Comparison of ENCODE assay signal across 11 mouse cellular contexts in the genomic region with DNA sequence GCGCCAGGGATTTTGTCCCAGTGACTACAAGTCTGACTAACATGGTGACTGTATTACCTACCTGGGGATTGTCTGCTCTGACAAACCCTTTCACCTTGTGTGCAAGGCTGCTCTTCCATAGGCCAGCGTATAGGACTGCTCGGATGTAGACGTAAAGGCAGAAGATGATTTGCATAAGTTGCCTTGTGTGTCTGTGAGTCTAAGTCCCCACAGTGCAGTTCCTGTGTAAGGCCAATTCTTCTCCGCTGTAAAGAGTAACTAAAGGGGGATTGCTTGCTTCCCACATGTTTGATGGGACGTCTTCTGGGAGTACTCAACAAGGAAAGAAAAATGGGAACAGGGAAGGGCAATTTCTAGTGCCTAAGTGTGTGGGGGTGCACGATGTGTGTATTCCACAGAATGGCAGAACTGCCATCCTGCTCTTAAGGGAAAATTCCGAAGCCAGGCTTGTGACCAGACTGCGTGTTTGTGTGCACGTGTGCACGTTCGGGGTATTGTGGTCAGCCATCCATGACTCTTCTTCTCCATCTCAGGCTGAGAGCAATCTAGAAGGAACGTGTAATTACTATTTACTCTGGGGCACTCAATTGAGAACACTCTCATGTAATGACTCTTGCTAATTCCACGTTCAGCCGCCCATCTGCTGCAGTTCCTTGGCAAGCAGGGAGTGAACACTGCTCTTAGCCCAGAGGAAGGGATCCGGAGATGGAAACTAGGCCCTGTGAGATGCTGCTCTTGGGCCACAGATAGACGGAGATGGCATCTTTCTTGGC. TPM values are rescaled to one million over a fixed set of nuclear protein-coding genes. Genes with fewer than 3 reads are reported as not detected.
DNase-seq lines count a peak whose midpoint lies in the region; ATAC-seq and TF ChIP-seq lines count a peak whose summit lies in the region.
"Had no signal": no experiment of that assay in that cellular context is flagged by ENCODE, and none has a peak within 500 bp of the region (broad histone marks: within the 10 kb centered on the region; RNA-seq: fewer than 3 reads in every experiment).

No protein-coding gene starts in this region.

- no peaks in the 10 kb centered on the region for H3K9me3 ChIP-seq in hindbrain, embryonic 12.5 days (replicated peaks)
- no peaks in the 10 kb centered on the region for H3K9me3 ChIP-seq in hindbrain, embryonic 11.5 days (ENCODE audit: control insufficient read depth, low read length)
- no peaks in the 10 kb centered on the region for H3K9me3 ChIP-seq in neural tube, embryonic 13.5 days
- H3K9me3 ChIP-seq in kidney, embryonic 16.5 days (ENCODE audit: low read length): no peaks in the 10 kb centered on the region
- H3K9me3 ChIP-seq in lung, postnatal 0 days (ENCODE audit: low read length): no peaks in the 10 kb centered on the region
- H3K9me3 ChIP-seq: liver, embryonic 13.5 days had no signal

- no peak for DNase-seq in hindbrain, embryonic 11.5 days (ENCODE audit: low spot score)
- DNase-seq in neural tube, embryonic 10.5 days (ENCODE audit: extremely low spot score, low spot score): no peak
- peak; percentile 11 for DNase-seq in telencephalon, adult 2 months (ENCODE audit: low read depth, low spot score)
- no peak for DNase-seq in lung, postnatal 0 days (ENCODE audit: low spot score)
- DNase-seq: adrenal gland, adult 8-10 months; cerebellum, adult 11 months; heart, postnatal 10 days; liver, embryonic 13.5 days had no signal

- H3K9ac ChIP-seq in hindbrain, embryonic 12.5 days: no peak overlapping the region
- H3K9ac ChIP-seq in hindbrain, embryonic 11.5 days (ENCODE audit: low read depth, low read length): no peak overlapping the region
- H3K9ac ChIP-seq in neural tube, embryonic 13.5 days: no peak overlapping the region
- H3K9ac ChIP-seq in kidney, embryonic 16.5 days (replicated peaks; ENCODE audit: low read length): no peak overlapping the region
- H3K9ac ChIP-seq in lung, postnatal 0 days (replicated peaks; ENCODE audit: low read depth): no peak overlapping the region
- H3K9ac ChIP-seq: liver, embryonic 13.5 days had no signal

- no peak overlapping the region; the same call in 1 of the 2 replicates for H3K27ac ChIP-seq in hindbrain, embryonic 12.5 days
- no peak overlapping the region for H3K27ac ChIP-seq in hindbrain, embryonic 11.5 days (ENCODE audit: low read depth, low read length)
- 0 out of 2 replicates have a peak overlapping the region, but pooled peaks have one; percentile 46 for H3K27ac ChIP-seq in neural tube, embryonic 13.5 days (replicated peaks)
- H3K27ac ChIP-seq in kidney, embryonic 16.5 days (ENCODE audit: low read length): no peak overlapping the region
- H3K27ac ChIP-seq in lung, postnatal 0 days (ENCODE audit: low read length): no peak overlapping the region
- H3K27ac ChIP-seq: liver, embryonic 13.5 days had no signal

- 0 out of 2 replicates have a peak, but pooled peaks have one; percentile 52 for ATAC-seq in hindbrain, embryonic 12.5 days (ENCODE audit: low FRiP score)
- ATAC-seq in hindbrain, embryonic 11.5 days (ENCODE audit: low FRiP score): no peak
- peak; percentile 71 for ATAC-seq in neural tube, embryonic 13.5 days (ENCODE audit: low read depth)
- peak; percentile 23; the same call in 1 of the 2 replicates for ATAC-seq in kidney, embryonic 16.5 days (ENCODE audit: low FRiP score, low TSS enrichment)
- ATAC-seq in lung, postnatal 0 days: no peak

- H3K27me3 ChIP-seq in hindbrain, embryonic 12.5 days: peaks cover 17% of the 10 kb centered on the region
- 0 out of 2 replicates have a peak, but pooled peaks cover 1% of the 10 kb centered on the region for H3K27me3 ChIP-seq in hindbrain, embryonic 11.5 days (ENCODE audit: control insufficient read depth, insufficient read depth, low read length)
- peaks cover 26% of the 10 kb centered on the region for H3K27me3 ChIP-seq in neural tube, embryonic 13.5 days
- peaks cover 5% of the 10 kb centered on the region; the same call in 1 of the 2 replicates for H3K27me3 ChIP-seq in kidney, embryonic 16.5 days (ENCODE audit: insufficient read depth, low read length)
- no peaks in the 10 kb centered on the region for H3K27me3 ChIP-seq in lung, postnatal 0 days (replicated peaks; ENCODE audit: insufficient read depth, low read length)
- H3K27me3 ChIP-seq: liver, embryonic 13.5 days had no signal

- 80% methylated on average over 17 of the region's 17 CpGs for WGBS in hindbrain, embryonic 12.5 days
- WGBS in hindbrain, embryonic 11.5 days: 81% methylated on average over 17 of the region's 17 CpGs
- 57% methylated on average over 17 of the region's 17 CpGs for WGBS in neural tube, embryonic 13.5 days
- 61% methylated on average over 17 of the region's 17 CpGs for WGBS in kidney, embryonic 16.5 days
- 79% methylated on average over 17 of the region's 17 CpGs for WGBS in lung, postnatal 0 days

- H3K4me1 ChIP-seq in hindbrain, embryonic 12.5 days: peaks cover 12% of the 10 kb centered on the region
- no peaks in the 10 kb centered on the region; the same call in 1 of the 2 replicates for H3K4me1 ChIP-seq in hindbrain, embryonic 11.5 days (replicated peaks; ENCODE audit: control insufficient read depth, insufficient read depth, low read length)
- H3K4me1 ChIP-seq in neural tube, embryonic 13.5 days (replicated peaks): peaks cover 25% of the 10 kb centered on the region
- H3K4me1 ChIP-seq in kidney, embryonic 16.5 days (ENCODE audit: insufficient read depth, low read length): no peaks in the 10 kb centered on the region
- no peaks in the 10 kb centered on the region for H3K4me1 ChIP-seq in lung, postnatal 0 days (ENCODE audit: insufficient read depth, low read depth, low read length)
- H3K4me1 ChIP-seq: liver, embryonic 13.5 days had no signal

- H3K36me3 ChIP-seq in hindbrain, embryonic 12.5 days: no peaks in the 10 kb centered on the region
- no peaks in the 10 kb centered on the region for H3K36me3 ChIP-seq in hindbrain, embryonic 11.5 days (ENCODE audit: control insufficient read depth, insufficient read depth, low read length)
- no peaks in the 10 kb centered on the region for H3K36me3 ChIP-seq in neural tube, embryonic 13.5 days
- no peaks in the 10 kb centered on the region for H3K36me3 ChIP-seq in kidney, embryonic 16.5 days (ENCODE audit: insufficient read depth, low read length)
- no peaks in the 10 kb centered on the region for H3K36me3 ChIP-seq in lung, postnatal 0 days (ENCODE audit: insufficient read depth, low read length)
- H3K36me3 ChIP-seq: liver, embryonic 13.5 days had no signal

- no peak overlapping the region for H3K4me3 ChIP-seq in hindbrain, embryonic 12.5 days
- H3K4me3 ChIP-seq in hindbrain, embryonic 11.5 days (ENCODE audit: low read depth, low read length): no peak overlapping the region
- no peak overlapping the region for H3K4me3 ChIP-seq in neural tube, embryonic 13.5 days
- no peak overlapping the region for H3K4me3 ChIP-seq in kidney, embryonic 16.5 days (ENCODE audit: low read length)
- no peak overlapping the region for H3K4me3 ChIP-seq in lung, postnatal 0 days (ENCODE audit: low read depth, low read length)
- H3K4me3 ChIP-seq: liver, embryonic 13.5 days had no signal

- no peak for TF ChIP-seq EP300 in lung, postnatal 0 days (IDR thresholded peaks at IDR 0.05)

- H3K4me2 ChIP-seq in hindbrain, embryonic 12.5 days (replicated peaks): no peak overlapping the region
- no peak overlapping the region for H3K4me2 ChIP-seq in hindbrain, embryonic 11.5 days (replicated peaks; ENCODE audit: low read depth, low read length)
- no peak overlapping the region for H3K4me2 ChIP-seq in neural tube, embryonic 13.5 days
- H3K4me2 ChIP-seq in kidney, embryonic 16.5 days (replicated peaks; ENCODE audit: low read depth, low read length): no peak overlapping the region
- H3K4me2 ChIP-seq in lung, postnatal 0 days (replicated peaks; ENCODE audit: low read depth, low read length): no peak overlapping the region
- H3K4me2 ChIP-seq: liver, embryonic 13.5 days had no signal

- TF ChIP-seq CTCF in lung, postnatal 0 days (IDR thresholded peaks at IDR 0.05): no peak

RNA-seq across cellular contexts. Expression of a gene that starts 9.9 kb away (rescaled TPM):
- 1.7 and 3.2 TPM in 2 replicates for polyA plus RNA-seq in hindbrain, embryonic 12.5 days (2016; fragmentation: Nextera tagmentation; extraction: Ambion mirVana)
- 0.78 and 0.91 TPM in 2 replicates for polyA plus RNA-seq in hindbrain, embryonic 11.5 days (2014; fragmentation: Nextera tagmentation; extraction: Ambion mirVana)
- 2.7 and 3.0 TPM in 2 replicates for polyA plus RNA-seq in neural tube, embryonic 13.5 days (2015; fragmentation: Nextera tagmentation; extraction: Ambion mirVana)
- polyA plus RNA-seq in kidney, embryonic 16.5 days (2015; fragmentation: Nextera tagmentation; extraction: Ambion mirVana): 0.77 and 0.96 TPM in 2 replicates
- polyA plus RNA-seq in lung, postnatal 0 days (2015; fragmentation: Nextera tagmentation; extraction: Ambion mirVana): 0.07 and 0.10 TPM in 2 replicates
- polyA plus RNA-seq: liver, embryonic 13.5 days had no signal

Comparison
In these comparisons a context has a peak if more than half of its experiments do, and no peak if none do; other contexts are left out.
1. ATAC-seq: peak in hindbrain, embryonic 12.5 days (single experiment), neural tube, embryonic 13.5 days (single experiment) and kidney, embryonic 16.5 days (single experiment); none in hindbrain, embryonic 11.5 days (single experiment) and lung, postnatal 0 days (single experiment).